In the genomic region with DNA sequence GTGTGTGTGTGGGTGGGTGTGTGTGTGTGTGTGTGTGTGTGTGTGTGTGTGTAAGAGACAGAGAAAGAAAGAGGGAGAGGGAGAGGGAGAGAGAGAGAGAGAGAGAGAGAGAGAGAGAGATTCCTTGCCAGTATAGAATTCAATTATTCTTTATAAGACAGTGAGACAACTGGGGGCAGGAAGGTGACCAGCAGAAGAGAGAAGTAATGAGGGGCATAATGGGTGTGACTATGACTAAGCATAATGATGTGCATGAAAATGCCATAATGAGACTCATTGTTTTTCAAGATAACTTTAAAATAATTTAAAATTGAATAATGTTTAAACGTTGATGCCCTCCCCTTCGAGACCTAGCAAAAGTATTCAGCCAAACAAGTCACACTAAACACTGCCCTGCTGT, we compare ENCODE assay signal across 20 mouse cellular contexts.
DNase-seq lines count a peak whose midpoint lies in the region; ATAC-seq and TF ChIP-seq lines count a peak whose summit lies in the region.
"Had no signal": no experiment of that assay in that cellular context is flagged by ENCODE, and none has a peak within 500 bp of the region (broad histone marks: within the 10 kb centered on the region; RNA-seq: fewer than 3 reads in every experiment).

No protein-coding gene starts in this region.

- 0 out of 2 replicates have a peak, but pooled peaks have one; percentile 1 for ATAC-seq in erythroid progenitor cell, adult 5-6 weeks (replicated peaks; ENCODE audit: low FRiP score, poor library complexity, severe bottlenecking)
- ATAC-seq in liver, embryonic 16.5 days (ENCODE audit: low read depth), result peak; percentile 32; the same call in 1 of the 2 replicates
- ATAC-seq in megakaryocyte-erythroid progenitor cell, adult 5-6 weeks (replicated peaks; ENCODE audit: low FRiP score, low TSS enrichment, poor library complexity, severe bottlenecking), result peak; percentile 3; the same call in 1 of the 2 replicates
- ATAC-seq: hindbrain, postnatal 0 days had no signal

- H3K27ac ChIP-seq in bone marrow, adult 2 months (ENCODE audit: control insufficient read depth, insufficient read depth, low read depth, low read length, poor library complexity), result peak overlapping the region; percentile 49
- peak overlapping the region; percentile 52 for H3K27ac ChIP-seq in liver, embryonic 16.5 days (ENCODE audit: low read length)
- H3K27ac ChIP-seq: heart, embryonic 13.5 days; hindbrain, postnatal 0 days; limb, embryonic 13.5 days; neural tube, embryonic 15.5 days had no signal

- TF ChIP-seq POLR2A in bone marrow, adult 2 months (IDR thresholded peaks at IDR 0.05; ENCODE audit: borderline replicate concordance, control insufficient read depth, low read depth, low read length), result no peak

- peaks cover 3% of the 10 kb centered on the region; the same call in 1 of the 2 replicates for H3K36me3 ChIP-seq in liver, embryonic 16.5 days (ENCODE audit: control insufficient read depth, insufficient read depth)
- H3K36me3 ChIP-seq: limb, embryonic 13.5 days; neural tube, embryonic 15.5 days had no signal

- H3K4me3 ChIP-seq in bone marrow, adult 2 months (replicated peaks; ENCODE audit: control insufficient read depth, low read depth, low read length), result no peak overlapping the region
- H3K4me3 ChIP-seq in liver, embryonic 16.5 days (ENCODE audit: low read depth, low read length), result peak overlapping the region; percentile 39; the same call in 1 of the 2 replicates
- H3K4me3 ChIP-seq: heart, embryonic 13.5 days; limb, embryonic 13.5 days; neural tube, embryonic 15.5 days had no signal

- 18% methylated on average over 2 of the region's 2 CpGs for WGBS in bone marrow, adult 2 months
- WGBS in liver, embryonic 16.5 days (ENCODE audit: insufficient replicate concordance), result 30% methylated on average over 2 of the region's 2 CpGs

- no peak for DNase-seq in adrenal gland, adult 2 months
- DNase-seq in embryo, embryonic 11 days, result no peak
- no peak for DNase-seq in cerebellum, postnatal 25 days
- DNase-seq: adrenal gland, postnatal 36 days; cerebellum, adult 18-20 months; heart, postnatal 14 days; kidney, adult 9 months; kidney, postnatal 14 days; lung, embryonic 14.5 days; thymus, adult 18-20 months; thymus, postnatal 4 days had no signal

- H3K9me3 ChIP-seq in liver, embryonic 16.5 days (replicated peaks; ENCODE audit: control insufficient read depth, low read length), result no peaks in the 10 kb centered on the region
- H3K9me3 ChIP-seq: heart, embryonic 13.5 days; limb, embryonic 13.5 days; neural tube, embryonic 15.5 days had no signal

- peaks cover 2% of the 10 kb centered on the region; the same call in 1 of the 2 replicates for H3K4me1 ChIP-seq in bone marrow, adult 2 months (ENCODE audit: control insufficient read depth, insufficient read depth, low read length)
- peaks cover 34% of the 10 kb centered on the region for H3K4me1 ChIP-seq in liver, embryonic 16.5 days (ENCODE audit: control insufficient read depth, low read depth, low read length)
- H3K4me1 ChIP-seq: heart, embryonic 13.5 days; limb, embryonic 13.5 days had no signal

- peak overlapping the region; percentile 32 for H3K9ac ChIP-seq in liver, embryonic 16.5 days (ENCODE audit: low read depth, low read length)
- H3K9ac ChIP-seq: heart, embryonic 13.5 days; limb, embryonic 13.5 days; lung, embryonic 14.5 days; neural tube, embryonic 15.5 days had no signal

- H3K4me2 ChIP-seq in liver, embryonic 16.5 days (ENCODE audit: low read depth, low read length), result peak overlapping the region; percentile 61
- H3K4me2 ChIP-seq: heart, embryonic 13.5 days; limb, embryonic 13.5 days; lung, embryonic 14.5 days; midbrain, embryonic 11.5 days; neural tube, embryonic 15.5 days had no signal

- no peaks in the 10 kb centered on the region for H3K27me3 ChIP-seq in liver, embryonic 16.5 days (ENCODE audit: control insufficient read depth, insufficient read depth, low read depth, low read length)
- H3K27me3 ChIP-seq: heart, embryonic 13.5 days; limb, embryonic 13.5 days; neural tube, embryonic 15.5 days had no signal

- TF ChIP-seq CTCF in bone marrow, adult 2 months (IDR thresholded peaks at IDR 0.05; ENCODE audit: control insufficient read depth, insufficient read depth, low read length), result no peak
